Mouse (Mus musculus) retina, adult 2 months (tissue): ENCODE measurements at regions not wholly inside any gene's neighbourhood (a gene's known extent, or its start where the extent isn't known, plus 50 kb on each side); places are given as distances from the start of the nearest gene placed in this dataset.

Experiments
- DNase-seq: peaks from one replicate; pipeline ENCODE4 v3.0.0-alpha.2; 2012; ENCODE audit warnings: low read depth, low spot score

GRCm38 (mm10) chr7:83475438-83476160 lies 109.1 kb upstream of the Tmc3 start:
- DNase-seq = no peak

- DNase-seq = no peak
These were observed 108.6 kb upstream of the Tmc3 start for GRCm38 (mm10) chr7:83476161-83476495.

- no peak for DNase-seq
These were observed 107.9 kb upstream of the Tmc3 start for GRCm38 (mm10) chr7:83476861-83477260.

- no peak for DNase-seq
These were observed 107.0 kb upstream of the Tmc3 start for GRCm38 (mm10) chr7:83477661-83478121.

GRCm38 (mm10) chr7:83481655-83482054 lies 103.1 kb upstream of the Tmc3 start:
- DNase-seq = no peak

GRCm38 (mm10) chr7:83482254-83482653 lies 102.5 kb upstream of the Tmc3 start:
- no peak for DNase-seq

GRCm38 (mm10) chr7:83482671-83483304 lies 101.9 kb upstream of the Tmc3 start:
- DNase-seq = no peak

GRCm38 (mm10) chr7:83486156-83486750 lies 98.5 kb upstream of the Tmc3 start:
- no peak for DNase-seq

- no peak for DNase-seq
These were observed 94.9 kb upstream of the Tmc3 start for GRCm38 (mm10) chr7:83489790-83490189.

GRCm38 (mm10) chr7:83504996-83505645 lies 79.6 kb upstream of the Tmc3 start:
- no peak for DNase-seq

GRCm38 (mm10) chr7:83516295-83516694 lies 68.4 kb upstream of the Tmc3 start:
- no peak for DNase-seq

- no peak for DNase-seq
These were observed 63.2 kb upstream of the Tmc3 start for GRCm38 (mm10) chr7:83521511-83521910.
